Mouse (Mus musculus) cerebellum, postnatal 4 days (tissue): ENCODE data around the gene Dkkl1.
A peak's percentile ranks its signal among the peaks of the same experiment; 100 is the strongest.

Experiments used
- DNase-seq, 2 experiments: peaks; one replicate each; pipeline ENCODE4 v3.0.0; 2022; ENCODE audit warnings: low spot score in 2 of 2, mixed read lengths in 1 of 2

Gene Dkkl1

GRCm38 (mm10) chr7:45229459-45230203 lies 17.7 kb upstream of the Dkkl1 start:
- no peak for DNase-seq

GRCm38 (mm10) chr7:45229046-45229445 lies 17.1 kb upstream of the Dkkl1 start:
- no peak for DNase-seq

GRCm38 (mm10) chr7:45228548-45228947 lies 16.6 kb upstream of the Dkkl1 start:
- DNase-seq, result no peak

GRCm38 (mm10) chr7:45226421-45226820 lies 14.5 kb upstream of the Dkkl1 start:
- no peak for DNase-seq

GRCm38 (mm10) chr7:45224826-45225225 lies 12.9 kb upstream of the Dkkl1 start:
- no peak for DNase-seq

- DNase-seq, result no peak
These were observed 9.7 kb upstream of the Dkkl1 start for GRCm38 (mm10) chr7:45221680-45222079.

GRCm38 (mm10) chr7:45216442-45217183 lies 4.7 kb upstream of the Dkkl1 start:
- DNase-seq, result peak; percentile 70 to 89

- DNase-seq, result peak in 1 of 2 experiments; percentile 48
These were observed 3.9 kb upstream of the Dkkl1 start, which contains the start of gene Tead2 for GRCm38 (mm10) chr7:45215673-45216441. Tead2 (plus strand) TSS chr7:45215753.

- DNase-seq, result no peak
These were observed 1.8 kb upstream of the Dkkl1 start for GRCm38 (mm10) chr7:45213708-45214107.

- DNase-seq, result no peak
These were observed 409 bp upstream of the Dkkl1 start for GRCm38 (mm10) chr7:45212356-45212755.

GRCm38 (mm10) chr7:45211070-45211469 lies 877 bp downstream of the Dkkl1 start:
- DNase-seq, result no peak

GRCm38 (mm10) chr7:45208260-45208659 lies 3.7 kb downstream of the Dkkl1 start:
- DNase-seq, result no peak

GRCm38 (mm10) chr7:45204380-45205143 lies 7.4 kb downstream of the Dkkl1 start, which contains the start of gene Ccdc155:
Ccdc155 (minus strand) TSS chr7:45204892.
- DNase-seq, result peak; percentile 80 to 91

- no peak for DNase-seq
These were observed 9.3 kb downstream of the Dkkl1 start for GRCm38 (mm10) chr7:45202654-45203053.

GRCm38 (mm10) chr7:45198961-45199360 lies 13.0 kb downstream of the Dkkl1 start:
- DNase-seq, result no peak

GRCm38 (mm10) chr7:45198435-45198834 lies 13.5 kb downstream of the Dkkl1 start:
- peak; percentile 62 to 81 for DNase-seq

GRCm38 (mm10) chr7:45196994-45197393 lies 15.0 kb downstream of the Dkkl1 start:
- DNase-seq, result no peak

- no peak for DNase-seq
These were observed 15.8 kb downstream of the Dkkl1 start for GRCm38 (mm10) chr7:45196176-45196535.

GRCm38 (mm10) chr7:45195341-45196175 lies 16.4 kb downstream of the Dkkl1 start:
- DNase-seq, result no peak
